Mouse (Mus musculus): ENCODE data around the gene Bpifb4. TPM values are rescaled to one million over a fixed set of nuclear protein-coding genes. Genes with fewer than 3 reads are reported as not detected.

The Bpifb4 gene
- total RNA-seq, 2 experiments from 2014 or later: not detected

DNA sequence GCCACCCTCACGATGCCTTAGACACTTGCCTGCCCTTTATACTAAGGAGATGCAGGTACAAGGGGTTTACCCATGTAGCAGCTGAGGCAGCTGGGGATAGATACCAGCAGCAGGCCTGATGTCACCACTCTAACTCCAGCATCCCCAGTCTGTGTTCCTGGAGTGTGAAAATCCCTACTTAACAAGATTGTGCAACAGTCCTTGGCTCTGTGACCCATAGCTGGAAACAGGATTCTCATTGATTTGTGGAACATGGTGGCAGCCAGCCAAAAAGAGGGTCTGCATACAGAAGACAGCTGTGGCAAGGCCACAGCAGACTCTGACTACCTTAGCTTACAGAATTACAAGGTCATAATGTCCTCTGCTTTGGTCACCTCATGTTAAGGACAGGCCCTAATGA, 67.1 kb downstream of the Bpifb4 start:
- DNase-seq: no peak

DNA sequence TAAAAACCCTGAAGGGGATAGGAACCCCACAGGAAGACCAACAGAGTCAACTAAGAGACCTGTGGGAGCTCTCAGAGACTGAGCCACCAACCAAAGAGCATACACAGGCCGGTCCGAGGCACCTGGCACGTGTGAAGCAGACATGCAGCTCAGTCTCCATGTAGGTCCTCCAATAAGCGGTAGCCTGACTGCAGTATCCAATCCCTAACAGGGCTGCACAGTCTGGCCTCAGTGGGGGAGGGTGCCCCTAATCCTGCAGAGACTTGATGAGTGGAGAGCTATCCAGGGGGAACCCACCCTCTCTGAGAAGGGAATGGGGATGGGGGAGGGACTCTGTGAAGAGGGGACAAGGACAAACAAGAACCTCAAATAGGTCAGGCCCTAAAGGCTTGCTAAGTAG, 67.7 kb downstream of the Bpifb4 start:
- no peak for DNase-seq

DNA sequence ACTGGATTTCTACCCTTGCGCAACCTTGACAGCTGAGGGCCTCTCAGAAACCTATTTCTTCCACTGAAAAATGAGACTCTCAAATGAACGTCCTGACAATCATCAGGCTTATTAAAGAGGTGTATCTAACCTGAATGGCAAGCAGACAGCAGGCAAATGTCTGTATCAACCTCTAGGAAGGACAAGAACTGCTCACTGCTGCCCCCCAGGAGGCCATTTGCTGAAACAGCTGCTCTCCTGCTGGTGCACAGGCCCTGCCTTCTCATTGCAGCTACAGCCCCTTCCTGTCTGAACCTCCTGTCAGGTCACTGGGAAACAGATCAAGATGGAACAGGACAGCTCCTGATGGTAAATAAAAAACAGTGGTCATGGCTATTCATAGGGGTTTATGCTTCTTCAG, 68.3 kb downstream of the Bpifb4 start:
- no peak for DNase-seq

GRCm38 (mm10) chr2:154007381-154007780, 69.4 kb downstream of the Bpifb4 start:
- DNase-seq: no peak

DNA sequence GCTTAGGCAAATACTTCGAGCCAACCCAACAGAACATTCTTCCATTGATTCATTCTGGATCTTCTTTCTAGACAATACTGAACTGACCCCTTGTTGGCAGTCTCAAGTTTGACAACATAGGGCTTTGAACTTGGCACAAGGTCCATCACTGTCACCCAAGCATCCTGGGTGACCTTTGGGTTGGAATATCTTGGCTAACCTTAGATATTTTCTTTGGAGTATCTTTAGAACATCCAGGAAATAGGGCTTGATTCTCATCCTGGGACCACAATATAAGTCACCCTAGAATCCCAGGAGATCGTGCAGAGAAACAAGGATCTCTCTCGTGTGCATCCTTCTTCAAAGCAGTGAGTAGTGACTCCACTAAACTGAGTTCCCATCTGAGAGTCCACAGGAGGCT, 70.0 kb downstream of the Bpifb4 start, which contains the start of gene Bpifa2:
TSS of gene Bpifa2 (plus strand) at position 301 of the 400 bp plus-strand sequence.
- no peak for DNase-seq

Other genes starting within 250 kb of the Bpifb4 start
- gene Dnmt3c, start 241.6 kb upstream of the Bpifb4 start, total RNA-seq (2021): not detected
- 10 to 100 TPM; 36.9 to 39.6 TPM for gene Mapre1, start 196.9 kb upstream of the Bpifb4 start, total RNA-seq (2021)
- gene Efcab8, start 158.3 kb upstream of the Bpifb4 start, total RNA-seq (2021): not detected
- gene Sun5, start 67.1 kb upstream of the Bpifb4 start, total RNA-seq (2021): not detected
- not detected for gene Bpifb2, start 63.2 kb upstream of the Bpifb4 start, total RNA-seq (2021)
- not detected for gene Bpifb6, start 37.8 kb upstream of the Bpifb4 start, total RNA-seq (2021)
- gene Bpifb3, start 20.0 kb upstream of the Bpifb4 start, total RNA-seq (2021): not detected
- not detected for gene Bpifa6, start 36.7 kb downstream of the Bpifb4 start, total RNA-seq (2021)
- not detected for gene Bpifa2, start 70.1 kb downstream of the Bpifb4 start, total RNA-seq (2021)
- gene Bpifa3, start 192.1 kb downstream of the Bpifb4 start, total RNA-seq (2021): not detected
- gene Bpifa1, start 204.7 kb downstream of the Bpifb4 start, total RNA-seq (2021): not detected
- gene Bpifa5, start 224.4 kb downstream of the Bpifb4 start, total RNA-seq (2021): not detected